Mouse (Mus musculus) limb, embryonic 12.5 days (tissue): ENCODE results near the gene Rab15. TPM values are rescaled to one million over a fixed set of nuclear protein-coding genes. Genes with fewer than 3 reads are reported as not detected.
A peak's percentile ranks its signal among the peaks of the same experiment; 100 is the strongest.
"Not testable (repeated sequence)": the region's sequence is repeated elsewhere in the genome, so short reads cannot be mapped to it uniquely, and the experiment has no call there.

ENCODE experiments used
- ATAC-seq: fragments of 200-750 bp; cut with Nextera tagmentation; 2 replicates; pipeline ENCODE4 v1.8.0; 2017; ENCODE audit warnings: low read depth, moderate TSS enrichment; ENCODE audit not compliant: insufficient number of reproducible peaks, insufficient read depth, low FRiP score, low TSS enrichment
- H3K27ac ChIP-seq: fragments of 300-500 bp; sonication (generic); 2 replicates; pipeline ENCODE4 v1.5.1; 2016; ENCODE audit warnings: mild to moderate bottlenecking, moderate library complexity
- H3K27me3 ChIP-seq: fragments of 300-500 bp; sonication (generic); 2 replicates; pipeline ENCODE4 v1.6.1; 2016; ENCODE audit warnings: mild to moderate bottlenecking, moderate library complexity
- H3K36me3 ChIP-seq: fragments of 300-500 bp; sonication (generic); 2 replicates; pipeline ENCODE4 v1.6.1; 2016; ENCODE audit warnings: mild to moderate bottlenecking, moderate library complexity
- H3K4me1 ChIP-seq: fragments of 300-500 bp; sonication (generic); replicated peaks from 2 replicates; pipeline ENCODE4 v1.6.1; 2016
- H3K4me2 ChIP-seq: fragments of 300-500 bp; sonication (generic); 2 replicates; pipeline ENCODE4 v1.6.1; 2016; ENCODE audit warnings: mild to moderate bottlenecking, moderate library complexity
- H3K4me3 ChIP-seq: fragments of 300-500 bp; sonication (generic); replicated peaks from 2 replicates; pipeline ENCODE4 v1.5.1; 2016; ENCODE audit warnings: mild to moderate bottlenecking
- H3K9ac ChIP-seq: fragments of 300-500 bp; sonication (generic); replicated peaks from 2 replicates; pipeline ENCODE4 v1.6.1; 2016; ENCODE audit warnings: mild to moderate bottlenecking, moderate library complexity
- H3K9me3 ChIP-seq: fragments of 300-500 bp; sonication (generic); 2 replicates; pipeline ENCODE4 v1.6.1; 2016; ENCODE audit warnings: mild to moderate bottlenecking, moderate library complexity
- WGBS: fragments of 180-500 bp; shearing (Covaris S2); methylation state at CpG from one replicate; pipeline ENCODE4 v1.1.7; 2016; 5-methylcytosine and 5-hydroxymethylcytosine counted together
- polyA plus RNA-seq: library from polyadenylated mRNA; unstranded; fragments of >200 nt; fragmentation: Nextera tagmentation; extraction: Ambion mirVana; gene quantifications from 2 replicates; pipeline ENCODE4 v1.2.1, GENCODE M21; 2016

Rab15 gene
- 17.6 and 18.6 TPM in 2 replicates for polyA plus RNA-seq

DNA sequence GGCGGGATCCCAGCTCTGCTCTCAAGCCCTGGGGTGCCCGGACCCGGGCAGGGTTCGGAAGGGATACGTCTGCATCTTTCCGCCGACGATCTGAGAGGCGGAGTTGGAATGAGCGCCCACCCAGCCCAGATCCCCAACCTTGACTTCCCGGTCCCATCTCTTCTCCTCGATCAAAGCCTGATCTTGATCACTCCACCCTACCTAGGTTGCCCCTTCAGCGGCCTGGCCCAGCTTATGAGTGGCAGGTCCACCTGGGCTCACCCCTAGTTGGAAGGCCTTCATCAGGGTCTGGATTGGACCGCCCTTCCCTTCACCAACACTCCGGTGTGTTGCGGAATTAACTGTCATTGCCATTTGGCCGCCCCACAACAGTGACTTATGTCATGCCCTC lies at the start of gene Rab15:
TSS of gene Rab15 (minus strand) at position 258 of the 391 bp plus-strand sequence.
- Histone ChIP-seq H3K27me3 (peaks cover 50% of the 10 kb centered on the region), H3K4me3 (peak within 1 kb of the TSS; percentile 71), H3K27ac (no peak within 1 kb of the TSS), H3K36me3 (no peaks in the 10 kb centered on the region), H3K4me2 (peak within 1 kb of the TSS; percentile 93), H3K9ac (peak within 1 kb of the TSS; percentile 90), H3K9me3 (no peaks in the 10 kb centered on the region), H3K4me1 (peaks cover 22% of the 10 kb centered on the region)
- ATAC-seq, result peak; percentile 43; the same call in 1 of the 2 replicates
- 2% methylated on average over 17 of the region's 17 CpGs for WGBS

DNA sequence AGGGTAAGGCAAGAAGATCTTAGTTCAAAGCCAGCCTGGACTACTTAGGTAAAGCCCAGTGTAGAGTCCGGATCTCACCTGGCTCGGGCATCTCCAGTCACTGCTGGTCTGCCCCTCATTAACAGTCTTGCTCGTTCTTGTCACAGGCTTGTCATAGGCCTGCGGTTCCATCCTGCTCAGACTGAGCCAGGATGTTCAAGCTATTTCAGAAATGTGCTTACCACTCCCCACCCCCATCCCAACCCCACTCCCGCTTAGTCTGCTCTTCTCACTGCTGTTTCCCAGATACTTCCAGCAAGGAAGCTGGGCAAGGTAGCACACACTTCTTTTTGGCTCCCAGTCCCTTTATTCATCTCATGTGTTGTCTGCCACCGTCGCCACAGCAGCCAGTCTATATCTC lies 46.9 kb upstream of the Rab15 start:
- Histone ChIP-seq H3K27ac (no peak overlapping the region), H3K36me3 (peaks cover 15% of the 10 kb centered on the region; the same call in 1 of the 2 replicates), H3K9me3 (no peaks in the 10 kb centered on the region), H3K4me3 (no peak overlapping the region), H3K4me2 (no peak overlapping the region), H3K9ac (no peak overlapping the region), H3K4me1 (0 out of 2 replicates have a peak, but pooled peaks cover 7% of the 10 kb centered on the region), H3K27me3 (no peaks in the 10 kb centered on the region)
- ATAC-seq, result no peak
- WGBS, result 84% methylated on average over 7 of the region's 7 CpGs

DNA sequence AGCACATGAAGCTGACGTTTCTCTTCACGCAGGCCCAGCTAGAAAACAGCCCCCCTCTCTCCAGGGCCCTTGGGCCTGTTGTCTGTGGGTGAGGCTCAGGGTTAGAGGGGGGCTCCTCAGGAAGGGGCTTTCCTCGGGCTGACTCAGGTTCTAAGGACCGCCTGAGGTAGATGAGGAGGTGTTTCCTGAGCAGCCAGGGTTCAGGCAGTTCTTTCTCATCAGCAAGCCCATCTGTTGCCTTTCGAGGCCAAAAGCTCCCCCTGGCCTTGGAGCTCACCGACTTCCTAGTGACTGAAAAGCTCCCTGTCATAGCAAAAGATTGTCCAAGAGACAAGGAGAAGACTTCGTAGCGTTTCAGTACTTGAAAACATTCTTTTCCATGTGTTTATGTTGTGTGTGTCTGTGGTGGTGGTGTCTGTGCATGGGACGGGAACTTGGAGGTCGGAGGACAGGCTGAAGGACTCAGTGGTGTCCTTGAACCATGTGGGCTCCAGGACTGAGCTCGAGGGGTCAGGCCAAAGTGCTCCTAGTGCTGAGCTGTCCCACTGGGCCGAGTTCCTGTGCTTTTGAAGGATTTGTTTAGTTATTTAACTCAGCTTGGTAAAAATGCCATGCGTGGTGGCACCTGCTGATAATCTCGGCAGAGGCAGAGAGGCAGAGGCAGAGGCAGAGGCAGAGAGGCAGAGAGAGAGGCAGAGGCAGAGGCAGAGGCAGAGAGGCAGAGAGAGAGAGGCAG lies 45.9 kb upstream of the Rab15 start:
- no peak overlapping the region for H3K9ac ChIP-seq
- no peaks in the 10 kb centered on the region for H3K9me3 ChIP-seq
- no peaks in the 10 kb centered on the region for H3K27me3 ChIP-seq
- 0 out of 2 replicates have a peak, but pooled peaks cover 7% of the 10 kb centered on the region for H3K4me1 ChIP-seq
- H3K36me3 ChIP-seq, result 0 out of 2 replicates have a peak, but pooled peaks cover 6% of the 10 kb centered on the region
- 77% methylated on average over 14 of the region's 14 CpGs for WGBS
- H3K27ac ChIP-seq, result no peak overlapping the region
- H3K4me3 ChIP-seq, result no peak overlapping the region
- no peak overlapping the region for H3K4me2 ChIP-seq
- ATAC-seq, result no peak

DNA sequence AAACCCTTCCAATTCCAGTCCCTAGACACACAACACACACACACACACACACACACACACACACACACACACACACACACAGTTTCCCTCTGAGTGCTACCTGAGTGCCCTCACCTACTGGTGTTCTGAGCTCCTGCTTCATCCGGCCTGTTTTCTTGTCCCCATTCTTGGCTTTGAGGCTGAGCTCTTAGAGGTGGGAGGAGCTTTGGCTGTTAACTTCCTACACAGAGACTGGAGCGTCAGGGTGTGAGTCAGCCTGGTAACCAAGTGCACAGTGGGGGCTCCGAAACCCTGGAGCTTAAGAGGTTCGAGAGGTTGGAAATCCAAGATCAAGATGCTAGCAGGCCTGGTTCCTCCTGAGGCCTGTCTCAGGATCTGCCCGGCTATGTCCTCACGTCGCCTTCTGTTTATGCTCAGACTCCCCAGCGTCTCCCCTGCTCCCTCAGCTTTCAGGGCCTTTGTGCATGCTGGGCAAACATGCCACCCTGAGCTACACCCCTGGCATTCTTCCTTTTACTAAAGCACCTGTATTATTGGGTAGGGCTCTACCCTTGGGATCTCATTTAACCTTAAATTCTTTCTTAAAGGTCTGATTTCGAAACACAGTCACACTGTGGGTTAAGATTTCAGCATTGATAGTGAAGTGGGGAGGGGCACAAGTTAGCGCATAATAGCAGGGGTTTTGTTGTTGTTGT lies 45.0 kb upstream of the Rab15 start:
- Histone ChIP-seq H3K36me3 (peaks cover 12% of the 10 kb centered on the region; the same call in 1 of the 2 replicates), H3K9me3 (no peaks in the 10 kb centered on the region), H3K27ac (no peak overlapping the region), H3K4me3 (no peak overlapping the region), H3K27me3 (no peaks in the 10 kb centered on the region), H3K4me1 (0 out of 2 replicates have a peak, but pooled peaks cover 7% of the 10 kb centered on the region), H3K4me2 (no peak overlapping the region), H3K9ac (no peak overlapping the region)
- ATAC-seq, result no peak
- WGBS, result 63% methylated on average over 10 of the region's 10 CpGs

DNA sequence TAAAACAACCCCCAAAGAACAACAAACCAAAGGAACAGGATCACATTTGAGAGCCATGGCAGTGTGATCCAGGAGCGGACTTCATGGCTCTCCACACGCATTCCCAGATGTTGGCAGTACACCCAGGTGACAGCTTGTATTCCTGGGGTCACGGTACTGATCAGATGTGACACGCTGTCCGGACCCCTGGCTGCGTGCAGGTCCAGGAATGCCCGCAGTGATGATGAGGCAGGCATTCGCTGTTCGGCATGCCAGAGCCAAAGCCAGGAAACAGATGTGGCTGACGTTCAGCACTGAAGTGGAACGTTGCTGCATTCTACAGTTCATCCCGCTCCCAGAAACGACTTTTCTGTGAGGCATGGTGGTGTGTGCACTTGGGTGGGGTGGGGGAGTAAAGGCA lies 42.6 kb upstream of the Rab15 start:
- 73% methylated on average over 13 of the region's 13 CpGs for WGBS
- Histone ChIP-seq H3K36me3 (peaks cover 18% of the 10 kb centered on the region), H3K4me1 (0 out of 2 replicates have a peak, but pooled peaks cover 7% of the 10 kb centered on the region), H3K27ac (no peak overlapping the region), H3K4me2 (no peak overlapping the region), H3K27me3 (no peaks in the 10 kb centered on the region), H3K9me3 (0 out of 2 replicates have a peak, but pooled peaks cover 4% of the 10 kb centered on the region), H3K9ac (no peak overlapping the region), H3K4me3 (no peak overlapping the region)
- ATAC-seq, result no peak

DNA sequence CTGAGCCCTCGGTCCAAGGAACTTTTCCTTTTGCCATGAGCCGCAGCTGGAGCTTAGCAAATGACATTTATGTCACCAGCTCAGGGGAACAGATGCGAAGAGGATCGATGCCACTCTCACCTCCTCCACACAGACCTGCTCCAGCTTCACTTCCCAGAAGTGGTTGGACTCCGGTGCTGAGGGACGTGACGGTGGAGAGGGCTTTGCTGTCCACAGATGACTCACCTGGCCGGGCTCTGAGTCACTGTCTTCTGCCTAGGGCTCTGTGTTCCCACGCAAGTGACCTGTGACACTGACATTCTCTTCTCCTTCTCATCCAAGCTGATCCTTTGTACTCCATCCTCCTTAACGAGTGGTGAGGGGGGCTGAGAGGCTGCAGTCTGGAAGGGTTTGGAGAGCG lies 40.9 kb upstream of the Rab15 start:
- no peaks in the 10 kb centered on the region for H3K27me3 ChIP-seq
- 77% methylated on average over 11 of the region's 11 CpGs for WGBS
- no peak overlapping the region for H3K4me3 ChIP-seq
- H3K36me3 ChIP-seq, result peaks cover 18% of the 10 kb centered on the region
- H3K4me1 ChIP-seq, result 0 out of 2 replicates have a peak, but pooled peaks cover 7% of the 10 kb centered on the region
- H3K4me2 ChIP-seq, result no peak overlapping the region
- no peak for ATAC-seq
- H3K27ac ChIP-seq, result no peak overlapping the region
- H3K9ac ChIP-seq, result no peak overlapping the region
- H3K9me3 ChIP-seq, result 0 out of 2 replicates have a peak, but pooled peaks cover 4% of the 10 kb centered on the region

DNA sequence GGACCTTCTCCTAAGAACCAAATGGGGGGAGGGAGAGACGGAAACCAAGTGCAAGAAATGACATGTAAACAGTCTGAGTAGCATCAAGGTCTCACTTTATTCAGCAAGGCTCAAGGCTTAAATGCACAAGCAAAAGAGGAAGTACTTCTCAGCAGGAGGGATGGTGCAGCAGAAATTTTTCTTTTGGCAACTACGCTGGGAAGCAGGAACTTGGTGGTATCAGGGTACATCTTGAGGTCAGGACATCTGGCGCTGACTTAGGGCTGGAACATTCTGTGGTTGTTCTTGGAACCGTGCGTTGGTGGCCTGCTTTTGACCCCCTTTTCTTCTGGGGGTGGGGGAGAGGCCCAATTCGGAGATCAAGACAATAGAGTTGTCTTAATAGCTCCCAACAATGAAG lies 36.1 kb upstream of the Rab15 start:
- H3K27ac ChIP-seq, ATAC-seq, H3K4me1 ChIP-seq, H3K27me3 ChIP-seq, H3K4me3 ChIP-seq, H3K9me3 ChIP-seq, H3K4me2 ChIP-seq, H3K9ac ChIP-seq: not testable (repeated sequence)
- H3K36me3 ChIP-seq, result peaks cover 18% of the 10 kb centered on the region
- 81% methylated on average over 6 of the region's 6 CpGs for WGBS

DNA sequence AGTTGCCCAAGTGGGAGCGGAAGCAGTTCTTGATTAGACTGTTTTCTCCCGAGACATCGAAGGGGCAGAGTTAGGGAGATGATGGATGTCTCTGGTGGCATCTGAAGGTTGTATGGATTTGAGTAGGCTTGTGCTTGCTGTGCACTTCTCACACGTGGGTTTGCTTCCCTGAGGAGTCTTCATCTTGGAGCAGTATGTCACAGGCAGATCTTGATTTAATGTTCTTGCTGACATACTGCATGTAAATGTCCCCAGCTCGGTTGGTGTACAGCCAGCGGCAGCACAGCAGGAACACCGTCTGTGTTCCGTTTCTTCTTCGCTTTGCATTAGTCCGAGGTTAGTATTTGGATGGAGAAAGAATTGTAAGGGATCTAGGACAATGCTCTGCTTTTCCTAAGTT lies 34.4 kb upstream of the Rab15 start:
- Histone ChIP-seq H3K27me3 (no peaks in the 10 kb centered on the region), H3K9ac (no peak overlapping the region), H3K4me1 (no peaks in the 10 kb centered on the region; the same call in 1 of the 2 replicates), H3K4me2 (no peak overlapping the region), H3K4me3 (no peak overlapping the region), H3K9me3 (0 out of 2 replicates have a peak, but pooled peaks cover 4% of the 10 kb centered on the region), H3K27ac (no peak overlapping the region), H3K36me3 (peaks cover 5% of the 10 kb centered on the region)
- WGBS, result 83% methylated on average over 10 of the region's 10 CpGs
- no peak for ATAC-seq

DNA sequence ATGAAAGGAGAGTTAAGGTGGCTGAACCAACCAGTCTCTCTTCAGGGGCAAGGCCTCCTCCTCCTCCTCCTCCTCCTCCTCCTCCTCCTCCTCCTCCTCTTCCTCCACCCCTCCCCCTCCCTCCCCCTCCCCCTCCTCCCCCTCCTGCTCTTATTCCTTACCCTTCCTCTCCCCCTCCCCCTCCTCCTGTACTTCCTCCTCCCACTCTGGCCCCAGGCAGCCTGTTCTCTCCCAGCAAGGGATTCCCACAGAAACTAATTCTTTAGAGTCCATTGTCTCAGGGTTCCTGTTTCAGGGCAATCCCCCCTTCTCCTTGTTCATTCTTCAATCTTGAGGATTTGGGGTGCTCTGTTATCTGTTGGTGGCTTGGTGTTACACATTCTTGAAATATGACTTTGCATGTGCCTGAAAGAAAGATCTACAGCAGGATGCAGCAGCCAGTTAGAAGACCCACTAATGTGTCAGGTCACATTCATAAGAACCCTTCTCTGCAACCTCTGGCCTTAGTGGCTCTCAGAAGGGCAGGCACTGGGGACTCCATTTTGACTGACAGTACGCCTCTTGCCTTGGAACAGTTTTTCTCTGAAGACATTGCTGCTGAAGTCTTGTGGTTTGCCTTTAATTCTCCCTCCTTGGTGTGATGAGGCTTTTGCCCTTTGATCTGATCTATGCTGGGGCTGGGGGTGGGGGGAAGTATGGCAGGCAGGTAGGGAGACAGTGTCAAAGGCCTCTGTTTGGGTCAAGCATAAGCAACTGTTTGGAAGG lies 30.9 kb upstream of the Rab15 start:
- no peaks in the 10 kb centered on the region for H3K9me3 ChIP-seq
- ATAC-seq, result no peak
- no peaks in the 10 kb centered on the region for H3K36me3 ChIP-seq
- no peaks in the 10 kb centered on the region for H3K27me3 ChIP-seq
- H3K9ac ChIP-seq, result no peak overlapping the region
- H3K27ac ChIP-seq, result 0 out of 2 replicates have a peak overlapping the region, but pooled peaks have one; percentile 7
- no peaks in the 10 kb centered on the region; the same call in 1 of the 2 replicates for H3K4me1 ChIP-seq
- no peak overlapping the region for H3K4me2 ChIP-seq
- H3K4me3 ChIP-seq, result no peak overlapping the region
- WGBS, result 78% methylated on average over 1 of the region's 1 CpGs

DNA sequence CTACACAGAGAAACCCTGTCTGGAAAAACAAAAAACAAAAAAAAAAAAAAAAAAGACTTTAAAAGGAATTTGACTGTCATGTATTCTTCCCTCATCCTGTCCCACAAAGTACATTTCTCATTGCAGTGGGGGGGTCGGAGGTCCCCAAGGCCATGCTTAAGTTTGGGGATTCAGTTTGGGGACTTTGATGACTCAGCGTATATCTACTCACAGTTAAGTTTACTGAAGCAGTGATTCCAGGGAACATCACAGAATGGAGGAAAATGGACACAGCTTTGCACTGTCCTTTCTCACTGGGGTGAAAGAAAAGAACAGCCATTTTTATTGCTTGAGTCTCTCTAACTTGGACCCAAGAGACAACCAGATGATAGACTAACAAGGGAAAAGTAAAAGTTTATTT lies 29.7 kb upstream of the Rab15 start:
- Histone ChIP-seq H3K27ac (no peak overlapping the region), H3K27me3 (no peaks in the 10 kb centered on the region), H3K9ac (no peak overlapping the region), H3K4me3 (no peak overlapping the region), H3K9me3 (no peaks in the 10 kb centered on the region), H3K4me2 (no peak overlapping the region), H3K4me1 (peaks cover 5% of the 10 kb centered on the region; the same call in 1 of the 2 replicates), H3K36me3 (no peaks in the 10 kb centered on the region)
- ATAC-seq, result no peak
- WGBS, result 84% methylated on average over 2 of the region's 2 CpGs
